Mouse (Mus musculus): ENCODE results near the gene Coro2a.

GRCm38 (mm10) chr4:46598111-46598510 lies 3.9 kb downstream of the Coro2a start:
- TF ChIP-seq CTCF (IDR thresholded peaks at IDR 0.05; ENCODE audit: control insufficient read depth, insufficient read depth, low read length) (no peak), POLR2A (IDR thresholded peaks at IDR 0.05; ENCODE audit: borderline replicate concordance, control insufficient read depth, low read depth, low read length) (no peak)

All from bone marrow, adult 2 months (tissue).